Mouse (Mus musculus) hindbrain, embryonic 13.5 days (tissue): Measurements from ENCODE around the gene Sf3a3. TPM values are rescaled to one million over a fixed set of nuclear protein-coding genes. Genes with fewer than 3 reads are reported as not detected.
A peak's percentile ranks its signal among the peaks of the same experiment; 100 is the strongest.

Source experiments
- ATAC-seq: fragments of 200-750 bp; cut with Nextera tagmentation; 2 replicates; pipeline ENCODE4 v1.8.0; 2017; ENCODE audit warnings: moderate TSS enrichment; ENCODE audit not compliant: low FRiP score
- H3K27ac ChIP-seq: fragments of 300-500 bp; sonication (generic); 2 replicates; pipeline ENCODE4 v1.5.1; 2015; ENCODE audit warnings: inconsistent platforms, mild to moderate bottlenecking, moderate library complexity
- H3K27me3 ChIP-seq: fragments of 300-500 bp; sonication (generic); 2 replicates; pipeline ENCODE4 v1.6.1; 2015; ENCODE audit warnings: mild to moderate bottlenecking, inconsistent platforms
- H3K36me3 ChIP-seq: fragments of 300-500 bp; sonication (generic); 2 replicates; pipeline ENCODE4 v1.6.1; 2015; ENCODE audit warnings: mild to moderate bottlenecking, inconsistent platforms
- H3K4me1 ChIP-seq: fragments of 300-500 bp; sonication (generic); replicated peaks from 2 replicates; pipeline ENCODE4 v1.6.1; 2015; ENCODE audit warnings: inconsistent platforms
- H3K4me2 ChIP-seq: fragments of 300-500 bp; sonication (generic); 2 replicates; pipeline ENCODE4 v1.6.1; 2015; ENCODE audit warnings: inconsistent platforms, mild to moderate bottlenecking, moderate library complexity
- H3K4me3 ChIP-seq: fragments of 300-500 bp; sonication (generic); 2 replicates; pipeline ENCODE4 v1.5.1; 2015; ENCODE audit warnings: mild to moderate bottlenecking, inconsistent platforms
- H3K9ac ChIP-seq: fragments of 300-500 bp; sonication (generic); 2 replicates; pipeline ENCODE4 v1.6.1; 2015; ENCODE audit warnings: mild to moderate bottlenecking, inconsistent platforms
- H3K9me3 ChIP-seq: fragments of 300-500 bp; sonication (generic); 2 replicates; pipeline ENCODE4 v1.6.1; 2016; ENCODE audit warnings: inconsistent platforms
- WGBS: fragments of 180-500 bp; shearing (Covaris S2); methylation state at CpG from one replicate; pipeline ENCODE4 v1.1.7; 2015; 5-methylcytosine and 5-hydroxymethylcytosine counted together
- polyA plus RNA-seq: library from polyadenylated mRNA; unstranded; fragments of >200 nt; fragmentation: Nextera tagmentation; extraction: Ambion mirVana; gene quantifications from 2 replicates; pipeline ENCODE4 v1.2.1, GENCODE M21; 2015

Gene Sf3a3
- 112 and 119 TPM in 2 replicates for polyA plus RNA-seq

DNA sequence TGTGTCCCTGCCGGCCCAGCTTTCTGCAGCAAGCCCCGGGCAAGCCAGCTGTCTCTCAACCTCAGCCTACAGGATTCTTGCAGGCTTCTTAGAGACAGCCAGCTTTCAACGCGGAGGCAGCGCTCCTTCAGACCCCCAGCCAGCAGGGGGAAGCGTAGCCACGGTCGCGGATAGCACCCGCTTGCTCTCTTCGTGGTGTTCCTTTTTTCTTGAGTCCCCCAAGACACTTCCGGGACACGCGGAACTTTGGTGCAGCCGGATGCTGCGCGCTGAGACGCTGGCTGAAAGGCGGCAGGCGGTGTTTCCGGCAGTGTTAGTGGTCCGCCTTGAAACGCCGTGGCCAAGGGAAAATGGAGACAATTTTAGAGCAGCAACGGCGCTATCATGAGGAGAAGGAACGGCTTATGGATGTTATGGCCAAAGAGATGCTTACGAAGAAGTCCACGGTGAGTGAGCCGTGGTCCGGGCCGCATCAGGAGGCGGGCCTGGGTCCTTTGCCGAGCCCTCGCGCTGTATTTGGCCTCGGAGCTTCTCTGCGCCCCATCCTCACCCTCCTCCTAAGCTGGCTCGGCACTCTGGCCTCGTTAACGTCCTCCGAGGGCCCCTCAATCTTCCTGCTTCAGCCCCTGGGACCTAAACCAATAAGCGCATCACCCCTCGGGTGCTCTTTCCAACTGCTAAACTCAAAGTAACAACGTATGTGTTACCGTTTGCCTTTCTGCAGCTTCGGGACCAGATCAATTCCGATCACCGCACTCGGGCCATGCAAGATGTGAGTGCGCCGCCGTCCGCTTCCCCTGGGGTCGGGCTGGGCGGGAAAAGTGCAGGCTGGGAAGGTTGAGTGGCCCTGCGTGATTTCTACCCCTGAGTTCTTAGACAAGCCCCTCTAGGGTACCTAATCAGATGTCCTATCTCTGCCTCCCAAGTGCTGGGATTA, at the start of gene Sf3a3:
Gene Sf3a3 (plus strand): TSS at position 232 of the 937 bp plus-strand sequence.
- peak within 1 kb of the TSS; percentile 92 for H3K9ac ChIP-seq
- peak within 1 kb of the TSS; percentile 93 for H3K4me2 ChIP-seq
- H3K4me3 ChIP-seq = peak within 1 kb of the TSS; percentile 83
- peak within 1 kb of the TSS; percentile 72 for H3K27ac ChIP-seq
- peaks cover 23% of the 10 kb centered on the region for H3K4me1 ChIP-seq
- WGBS = under 1% methylated on average over 57 of the region's 57 CpGs
- H3K27me3 ChIP-seq = peaks cover 10% of the 10 kb centered on the region
- H3K36me3 ChIP-seq = peaks cover 34% of the 10 kb centered on the region
- ATAC-seq = peak; percentile 94
- no peaks in the 10 kb centered on the region for H3K9me3 ChIP-seq

- Histone ChIP-seq H3K27me3 (peaks cover 74% of the 10 kb centered on the region), H3K4me1 (peaks cover 54% of the 10 kb centered on the region), H3K4me3 (no peak overlapping the region), H3K27ac (peak overlapping the region; percentile 76), H3K4me2 (peak overlapping the region; percentile 23), H3K36me3 (no peaks in the 10 kb centered on the region), H3K9me3 (no peaks in the 10 kb centered on the region), H3K9ac (peak overlapping the region; percentile 56)
- 15% methylated on average over 14 of the region's 14 CpGs for WGBS
- ATAC-seq = no peak
These were observed 47.0 kb upstream of the Sf3a3 start for GRCm38 (mm10) chr4:124667476-124668033.

GRCm38 (mm10) chr4:124668078-124668477, 46.5 kb upstream of the Sf3a3 start:
- Histone ChIP-seq H3K27ac (peak overlapping the region; percentile 76), H3K4me3 (no peak overlapping the region), H3K4me2 (peak overlapping the region; percentile 23), H3K36me3 (no peaks in the 10 kb centered on the region), H3K27me3 (peaks cover 70% of the 10 kb centered on the region), H3K9me3 (no peaks in the 10 kb centered on the region), H3K9ac (peak overlapping the region; percentile 56), H3K4me1 (peaks cover 59% of the 10 kb centered on the region)
- 7% methylated on average over 8 of the region's 8 CpGs for WGBS
- peak; percentile 65 for ATAC-seq

- Histone ChIP-seq H3K9me3 (no peaks in the 10 kb centered on the region), H3K27me3 (peaks cover 62% of the 10 kb centered on the region), H3K27ac (no peak overlapping the region), H3K4me3 (no peak overlapping the region), H3K9ac (no peak overlapping the region), H3K4me2 (no peak overlapping the region), H3K36me3 (no peaks in the 10 kb centered on the region), H3K4me1 (peaks cover 60% of the 10 kb centered on the region)
- 47% methylated on average over 8 of the region's 8 CpGs for WGBS
- no peak for ATAC-seq
These were observed 44.3 kb upstream of the Sf3a3 start for GRCm38 (mm10) chr4:124670232-124670631.

- no peak for ATAC-seq
- no peak overlapping the region for H3K9ac ChIP-seq
- 0 out of 2 replicates have a peak overlapping the region, but pooled peaks have one; percentile 80 for H3K27ac ChIP-seq
- H3K4me3 ChIP-seq = no peak overlapping the region
- peaks cover 60% of the 10 kb centered on the region for H3K4me1 ChIP-seq
- peaks cover 52% of the 10 kb centered on the region for H3K27me3 ChIP-seq
- no peaks in the 10 kb centered on the region for H3K9me3 ChIP-seq
- 29% methylated on average over 7 of the region's 7 CpGs for WGBS
- peak overlapping the region; percentile 49; the same call in 1 of the 2 replicates for H3K4me2 ChIP-seq
- H3K36me3 ChIP-seq = no peaks in the 10 kb centered on the region; the same call in 1 of the 2 replicates
These were observed 43.0 kb upstream of the Sf3a3 start for GRCm38 (mm10) chr4:124671583-124671982.

- 1% methylated on average over 26 of the region's 31 CpGs for WGBS
- Histone ChIP-seq H3K4me1 (peaks cover 56% of the 10 kb centered on the region), H3K27me3 (peaks cover 41% of the 10 kb centered on the region), H3K4me3 (peak overlapping the region; percentile 17), H3K9me3 (no peaks in the 10 kb centered on the region), H3K4me2 (peak overlapping the region; percentile 49), H3K36me3 (peaks cover 9% of the 10 kb centered on the region), H3K9ac (peak overlapping the region; percentile 51; the same call in 1 of the 2 replicates), H3K27ac (peak overlapping the region; percentile 80)
- ATAC-seq = peak; percentile 57
These were observed 41.9 kb upstream of the Sf3a3 start for GRCm38 (mm10) chr4:124672347-124673320.

- Histone ChIP-seq H3K27ac (peak overlapping the region; percentile 42; the same call in 1 of the 2 replicates), H3K9me3 (no peaks in the 10 kb centered on the region), H3K27me3 (peaks cover 33% of the 10 kb centered on the region), H3K9ac (0 out of 2 replicates have a peak overlapping the region, but pooled peaks have one; percentile 31), H3K4me3 (no peak overlapping the region), H3K4me2 (no peak overlapping the region), H3K4me1 (peaks cover 41% of the 10 kb centered on the region), H3K36me3 (peaks cover 22% of the 10 kb centered on the region)
- no peak; the same call in 1 of the 2 replicates for ATAC-seq
- 43% methylated on average over 17 of the region's 17 CpGs for WGBS
These were observed 40.1 kb upstream of the Sf3a3 start for GRCm38 (mm10) chr4:124674334-124675032.

DNA sequence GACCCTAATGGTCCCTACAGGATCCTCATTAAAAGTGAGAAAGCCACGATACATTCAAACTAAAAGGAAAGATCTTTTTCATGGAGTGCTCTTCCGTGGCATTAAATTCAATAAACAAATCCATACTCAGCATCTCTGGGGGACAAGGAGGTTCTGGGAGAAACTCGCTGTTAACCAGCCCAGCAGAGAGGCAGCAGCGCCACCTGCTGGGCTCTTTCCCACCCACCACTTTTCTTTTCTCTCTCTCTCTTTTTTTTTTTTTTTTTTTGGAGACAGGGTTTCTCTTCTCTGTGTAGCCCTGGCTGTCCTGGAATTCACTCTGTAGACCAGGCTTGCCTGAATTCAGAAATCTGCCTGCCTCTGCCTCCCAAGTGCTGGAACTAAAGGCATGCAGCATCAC, 39.5 kb upstream of the Sf3a3 start:
- no peak overlapping the region for H3K4me2 ChIP-seq
- no peak overlapping the region for H3K9ac ChIP-seq
- H3K27me3 ChIP-seq = peaks cover 32% of the 10 kb centered on the region
- ATAC-seq = no peak
- H3K36me3 ChIP-seq = peaks cover 28% of the 10 kb centered on the region
- peaks cover 41% of the 10 kb centered on the region for H3K4me1 ChIP-seq
- no peak overlapping the region for H3K27ac ChIP-seq
- WGBS = under 1% methylated on average over 4 of the region's 4 CpGs
- no peak overlapping the region for H3K4me3 ChIP-seq
- no peaks in the 10 kb centered on the region for H3K9me3 ChIP-seq

GRCm38 (mm10) chr4:124675958-124676357, 38.6 kb upstream of the Sf3a3 start:
- Histone ChIP-seq H3K4me2 (no peak overlapping the region), H3K27ac (no peak overlapping the region), H3K9ac (no peak overlapping the region), H3K27me3 (peaks cover 23% of the 10 kb centered on the region), H3K36me3 (peaks cover 37% of the 10 kb centered on the region), H3K4me3 (no peak overlapping the region), H3K9me3 (no peaks in the 10 kb centered on the region), H3K4me1 (peaks cover 38% of the 10 kb centered on the region)
- ATAC-seq = no peak
- 90% methylated on average over 6 of the region's 6 CpGs for WGBS

DNA sequence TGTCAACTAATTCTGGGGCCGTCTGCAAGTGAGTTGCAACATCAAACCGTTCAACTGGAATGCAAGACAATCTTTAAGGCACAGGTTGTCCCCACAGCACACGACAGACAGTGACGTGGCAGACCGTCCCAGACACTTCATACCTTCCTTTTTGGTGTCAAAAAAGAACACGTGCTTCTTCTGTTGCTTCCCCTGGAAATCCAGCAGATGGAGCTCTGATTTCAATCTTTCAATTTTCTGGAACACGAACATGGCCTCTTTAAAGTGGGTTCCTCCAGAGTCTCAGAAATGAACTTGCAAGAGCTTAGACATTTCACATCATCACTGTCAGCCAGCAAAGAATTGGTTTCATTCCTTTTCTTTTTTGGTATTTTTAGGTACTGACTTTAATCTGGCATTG, 32.3 kb upstream of the Sf3a3 start:
- Histone ChIP-seq H3K27me3 (no peaks in the 10 kb centered on the region), H3K9ac (no peak overlapping the region), H3K4me2 (no peak overlapping the region), H3K36me3 (peaks cover 84% of the 10 kb centered on the region), H3K9me3 (no peaks in the 10 kb centered on the region), H3K4me3 (no peak overlapping the region), H3K4me1 (no peaks in the 10 kb centered on the region), H3K27ac (no peak overlapping the region)
- 65% methylated on average over 7 of the region's 7 CpGs for WGBS
- ATAC-seq = no peak

- H3K4me3 ChIP-seq = no peak overlapping the region
- no peaks in the 10 kb centered on the region for H3K9me3 ChIP-seq
- H3K4me1 ChIP-seq = no peaks in the 10 kb centered on the region
- no peaks in the 10 kb centered on the region for H3K27me3 ChIP-seq
- no peak overlapping the region for H3K27ac ChIP-seq
- no peak overlapping the region for H3K4me2 ChIP-seq
- no peak overlapping the region for H3K9ac ChIP-seq
- peaks cover 86% of the 10 kb centered on the region for H3K36me3 ChIP-seq
- 95% methylated on average over 4 of the region's 4 CpGs for WGBS
- no peak for ATAC-seq
These were observed 31.1 kb upstream of the Sf3a3 start for GRCm38 (mm10) chr4:124683474-124683873.
